Mouse (Mus musculus) heart, embryonic 15.5 days (tissue): ENCODE measurements around the gene Cyp27a1. TPM values are rescaled to one million over a fixed set of nuclear protein-coding genes. Genes with fewer than 3 reads are reported as not detected.

Experiments used
- ATAC-seq: fragments of 200-750 bp; cut with Nextera tagmentation; replicated peaks from 2 replicates; pipeline ENCODE4 v1.8.0; 2017; ENCODE audit warnings: low read depth, moderate TSS enrichment; ENCODE audit not compliant: insufficient number of reproducible peaks, insufficient read depth, low FRiP score
- H3K27ac ChIP-seq: fragments of 300-500 bp; sonication (generic); 2 replicates; pipeline ENCODE4 v1.5.1; 2015; ENCODE audit warnings: mild to moderate bottlenecking, inconsistent platforms
- H3K27me3 ChIP-seq: fragments of 300-500 bp; sonication (generic); 2 replicates; pipeline ENCODE4 v1.6.1; 2015; ENCODE audit warnings: inconsistent platforms
- H3K36me3 ChIP-seq: fragments of 300-500 bp; sonication (generic); 2 replicates; pipeline ENCODE4 v1.6.1; 2015; ENCODE audit warnings: mild to moderate bottlenecking, inconsistent platforms
- H3K4me1 ChIP-seq: fragments of 300-500 bp; sonication (generic); replicated peaks from 2 replicates; pipeline ENCODE4 v1.6.1; 2015; ENCODE audit warnings: inconsistent platforms
- H3K4me2 ChIP-seq: fragments of 300-500 bp; sonication (generic); 2 replicates; pipeline ENCODE4 v1.6.1; 2015; ENCODE audit warnings: inconsistent platforms, mild to moderate bottlenecking, moderate library complexity
- H3K4me3 ChIP-seq: fragments of 300-500 bp; sonication (generic); 2 replicates; pipeline ENCODE4 v1.5.1; 2015; ENCODE audit warnings: mild to moderate bottlenecking, inconsistent platforms
- H3K9ac ChIP-seq: fragments of 300-500 bp; sonication (generic); 2 replicates; pipeline ENCODE4 v1.6.1; 2015; ENCODE audit warnings: mild to moderate bottlenecking, inconsistent platforms
- H3K9me3 ChIP-seq: fragments of 300-500 bp; sonication (generic); replicated peaks from 2 replicates; pipeline ENCODE4 v1.6.1; 2016; ENCODE audit warnings: inconsistent platforms
- WGBS: fragments of 180-500 bp; shearing (Covaris S2); methylation state at CpG from one replicate; pipeline ENCODE4 v1.1.7; 2015; ENCODE audit warnings: mixed read lengths; 5-methylcytosine and 5-hydroxymethylcytosine counted together
- polyA plus RNA-seq: library from polyadenylated mRNA; unstranded; fragments of >200 nt; fragmentation: Nextera tagmentation; extraction: Ambion mirVana; gene quantifications from 2 replicates; pipeline ENCODE4 v1.2.1, GENCODE M21; 2015

Cyp27a1 gene
- polyA plus RNA-seq, 1 experiment from 2014 or later, result 12.1 TPM

DNA sequence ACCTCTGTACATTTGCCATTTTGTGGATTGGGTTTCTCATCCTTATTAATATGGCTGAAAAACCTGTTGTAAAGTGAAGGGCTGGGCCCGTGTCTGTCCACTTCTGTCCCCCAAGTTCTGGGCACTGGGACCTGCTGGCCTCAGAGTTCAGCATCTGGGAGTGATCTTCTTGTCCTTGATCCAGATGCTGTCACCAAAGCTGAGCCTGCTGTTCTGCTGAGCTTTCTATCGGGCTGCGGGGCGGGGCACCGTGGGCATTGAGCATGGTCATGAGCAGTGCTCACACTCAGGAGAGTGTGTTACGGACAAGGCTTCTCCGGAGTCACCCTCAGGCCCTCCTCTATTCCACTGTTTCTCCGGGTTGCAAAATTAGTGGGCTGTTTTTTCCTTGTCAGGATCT lies 4.7 kb downstream of the Cyp27a1 start:
- Histone ChIP-seq H3K4me2 (no peak overlapping the region), H3K9ac (no peak overlapping the region), H3K4me3 (no peak overlapping the region), H3K9me3 (no peaks in the 10 kb centered on the region), H3K27ac (no peak overlapping the region), H3K27me3 (no peaks in the 10 kb centered on the region), H3K36me3 (no peaks in the 10 kb centered on the region), H3K4me1 (0 out of 2 replicates have a peak, but pooled peaks cover 6% of the 10 kb centered on the region)
- no peak for ATAC-seq
- 87% methylated on average over 8 of the region's 8 CpGs for WGBS

- ATAC-seq, result no peak
- Histone ChIP-seq H3K4me1 (0 out of 2 replicates have a peak, but pooled peaks cover under 1% of the 10 kb centered on the region), H3K4me3 (no peak overlapping the region), H3K27ac (no peak overlapping the region), H3K9me3 (no peaks in the 10 kb centered on the region), H3K36me3 (no peaks in the 10 kb centered on the region), H3K9ac (no peak overlapping the region), H3K4me2 (no peak overlapping the region), H3K27me3 (no peaks in the 10 kb centered on the region)
- 82% methylated on average over 3 of the region's 3 CpGs for WGBS
Measured at GRCm38 (mm10) chr1:74719281-74719680, 5.9 kb downstream of the Cyp27a1 start.

DNA sequence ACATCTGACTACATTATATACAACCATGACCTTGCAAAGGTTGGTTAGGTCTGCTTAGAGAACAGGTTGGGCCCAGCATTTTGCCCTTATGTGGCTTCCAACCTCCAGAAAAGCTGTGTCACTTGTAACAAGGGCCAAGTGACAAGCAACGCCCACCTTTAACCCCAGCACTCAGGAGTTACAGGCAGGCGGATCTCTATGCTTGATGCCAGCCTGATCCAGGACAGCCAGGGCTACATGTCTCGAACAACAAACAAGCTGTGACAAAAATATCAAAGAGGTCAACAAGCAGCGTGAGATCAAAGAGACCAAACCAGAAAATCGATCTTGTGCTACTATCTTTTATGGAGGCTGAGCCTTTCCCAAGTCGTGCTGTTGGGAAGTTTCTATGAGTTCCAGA lies 8.3 kb downstream of the Cyp27a1 start:
- H3K9me3 ChIP-seq, result no peaks in the 10 kb centered on the region
- no peak overlapping the region for H3K4me2 ChIP-seq
- no peak for ATAC-seq
- H3K27me3 ChIP-seq, result no peaks in the 10 kb centered on the region
- no peaks in the 10 kb centered on the region for H3K4me1 ChIP-seq
- WGBS, result 63% methylated on average over 6 of the region's 6 CpGs
- H3K4me3 ChIP-seq, result no peak overlapping the region
- no peaks in the 10 kb centered on the region for H3K36me3 ChIP-seq
- no peak overlapping the region for H3K27ac ChIP-seq
- H3K9ac ChIP-seq, result no peak overlapping the region

GRCm38 (mm10) chr1:74723748-74724147 lies 10.4 kb downstream of the Cyp27a1 start:
- H3K9me3 ChIP-seq, result no peaks in the 10 kb centered on the region
- no peaks in the 10 kb centered on the region for H3K4me1 ChIP-seq
- no peak overlapping the region for H3K4me2 ChIP-seq
- H3K27ac ChIP-seq, result no peak overlapping the region
- H3K36me3 ChIP-seq, result no peaks in the 10 kb centered on the region
- WGBS, result 82% methylated on average over 2 of the region's 2 CpGs
- no peaks in the 10 kb centered on the region for H3K27me3 ChIP-seq
- no peak overlapping the region for H3K9ac ChIP-seq
- no peak overlapping the region for H3K4me3 ChIP-seq
- no peak for ATAC-seq

- H3K36me3 ChIP-seq, result no peaks in the 10 kb centered on the region
- ATAC-seq, result no peak
- H3K4me1 ChIP-seq, result no peaks in the 10 kb centered on the region
- 55% methylated on average over 5 of the region's 5 CpGs for WGBS
- no peaks in the 10 kb centered on the region for H3K9me3 ChIP-seq
- no peak overlapping the region for H3K4me2 ChIP-seq
- H3K27me3 ChIP-seq, result no peaks in the 10 kb centered on the region
- H3K27ac ChIP-seq, result no peak overlapping the region
- H3K9ac ChIP-seq, result no peak overlapping the region
- H3K4me3 ChIP-seq, result no peak overlapping the region
Measured at GRCm38 (mm10) chr1:74726114-74726513, 12.7 kb downstream of the Cyp27a1 start.

DNA sequence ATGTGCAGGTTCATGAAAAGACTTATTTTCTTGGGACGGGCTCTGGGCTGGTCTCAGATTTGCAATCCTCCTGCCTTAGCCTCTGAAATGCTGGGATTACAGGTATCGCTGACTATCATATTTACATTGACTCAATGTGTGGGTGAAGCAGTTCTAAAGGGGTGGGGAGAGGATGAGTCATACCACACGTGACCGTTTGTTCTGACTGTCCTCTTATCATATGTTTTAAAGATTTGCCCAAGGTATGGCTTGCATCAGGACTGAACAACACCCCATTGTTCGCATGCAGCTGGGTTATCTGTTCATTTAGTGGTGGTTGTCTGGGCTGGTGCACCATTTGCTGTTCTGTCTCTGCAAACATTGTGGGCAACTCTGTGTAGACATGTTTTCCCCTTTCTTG lies 13.3 kb downstream of the Cyp27a1 start:
- no peak for ATAC-seq

GRCm38 (mm10) chr1:74728446-74728845 lies 15.1 kb downstream of the Cyp27a1 start:
- WGBS, result 64% methylated on average over 8 of the region's 8 CpGs
- no peaks in the 10 kb centered on the region for H3K9me3 ChIP-seq
- no peak overlapping the region for H3K4me2 ChIP-seq
- no peaks in the 10 kb centered on the region for H3K4me1 ChIP-seq
- ATAC-seq, result no peak
- H3K4me3 ChIP-seq, result no peak overlapping the region
- no peak overlapping the region for H3K9ac ChIP-seq
- no peaks in the 10 kb centered on the region for H3K36me3 ChIP-seq
- H3K27ac ChIP-seq, result no peak overlapping the region
- H3K27me3 ChIP-seq, result no peaks in the 10 kb centered on the region

More for the DNA sequence above, 13.3 kb downstream of the Cyp27a1 start:
- 57% methylated on average over 5 of the region's 5 CpGs for WGBS
- H3K4me1 ChIP-seq, result no peaks in the 10 kb centered on the region
- no peak overlapping the region for H3K9ac ChIP-seq
- H3K36me3 ChIP-seq, result no peaks in the 10 kb centered on the region
- no peak overlapping the region for H3K4me3 ChIP-seq
- H3K9me3 ChIP-seq, result no peaks in the 10 kb centered on the region
- no peak overlapping the region for H3K27ac ChIP-seq
- no peak overlapping the region for H3K4me2 ChIP-seq
- H3K27me3 ChIP-seq, result no peaks in the 10 kb centered on the region

DNA sequence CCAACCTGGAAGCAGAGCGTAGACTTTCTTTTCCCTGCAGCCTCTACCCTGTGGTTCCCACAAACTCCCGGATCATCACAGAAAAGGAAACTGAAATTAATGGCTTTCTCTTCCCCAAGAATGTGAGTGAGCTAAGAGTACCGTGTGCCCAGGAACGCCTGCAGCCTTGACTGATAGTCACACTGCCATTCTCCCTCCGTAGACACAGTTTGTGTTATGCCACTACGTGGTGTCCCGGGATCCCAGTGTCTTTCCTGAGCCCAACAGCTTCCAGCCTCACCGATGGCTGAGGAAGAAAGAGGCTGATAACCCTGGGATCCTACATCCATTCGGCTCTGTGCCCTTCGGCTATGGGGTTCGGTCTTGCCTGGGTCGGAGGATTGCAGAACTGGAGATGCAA lies 23.6 kb downstream of the Cyp27a1 start:
- H3K36me3 ChIP-seq, result no peaks in the 10 kb centered on the region
- H3K27me3 ChIP-seq, result no peaks in the 10 kb centered on the region
- ATAC-seq, result no peak
- WGBS, result 82% methylated on average over 12 of the region's 12 CpGs
- no peak overlapping the region for H3K9ac ChIP-seq
- H3K4me3 ChIP-seq, result no peak overlapping the region
- H3K4me2 ChIP-seq, result no peak overlapping the region
- no peaks in the 10 kb centered on the region for H3K4me1 ChIP-seq
- H3K27ac ChIP-seq, result no peak overlapping the region
- no peaks in the 10 kb centered on the region for H3K9me3 ChIP-seq

- no peak overlapping the region for H3K4me3 ChIP-seq
- H3K27me3 ChIP-seq, result no peaks in the 10 kb centered on the region
- no peak overlapping the region for H3K4me2 ChIP-seq
- H3K27ac ChIP-seq, result no peak overlapping the region
- WGBS, result 83% methylated on average over 7 of the region's 7 CpGs
- H3K4me1 ChIP-seq, result no peaks in the 10 kb centered on the region
- ATAC-seq, result no peak
- H3K9ac ChIP-seq, result no peak overlapping the region
- H3K9me3 ChIP-seq, result no peaks in the 10 kb centered on the region
- H3K36me3 ChIP-seq, result no peaks in the 10 kb centered on the region
Measured at GRCm38 (mm10) chr1:74737500-74737899, 24.1 kb downstream of the Cyp27a1 start.

DNA sequence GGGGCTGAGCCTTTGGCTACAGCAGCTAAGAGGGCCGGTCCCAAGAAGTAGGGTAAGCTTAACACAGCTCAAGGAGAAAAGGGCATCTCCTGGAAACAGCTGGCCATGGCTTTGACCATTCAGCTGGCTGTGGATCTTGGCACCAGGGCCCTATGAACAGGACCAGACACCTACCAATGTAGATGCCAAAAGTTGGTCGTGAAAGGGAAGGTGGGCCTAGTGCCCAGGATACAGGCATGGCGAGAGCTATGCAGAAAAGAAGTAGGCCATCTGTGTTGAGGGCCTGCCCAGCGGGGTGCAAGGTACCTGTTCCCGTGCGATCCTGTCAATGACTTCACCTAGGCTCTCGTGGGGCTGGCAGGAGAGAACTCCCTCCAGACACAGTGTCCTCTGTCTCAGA lies 27.5 kb downstream of the Cyp27a1 start:
- H3K9ac ChIP-seq, result no peak overlapping the region
- no peak for ATAC-seq
- no peaks in the 10 kb centered on the region for H3K27me3 ChIP-seq
- no peak overlapping the region for H3K4me2 ChIP-seq
- WGBS, result 77% methylated on average over 7 of the region's 7 CpGs
- H3K27ac ChIP-seq, result no peak overlapping the region
- H3K36me3 ChIP-seq, result no peaks in the 10 kb centered on the region
- no peaks in the 10 kb centered on the region for H3K4me1 ChIP-seq
- no peak overlapping the region for H3K4me3 ChIP-seq
- no peaks in the 10 kb centered on the region for H3K9me3 ChIP-seq

DNA sequence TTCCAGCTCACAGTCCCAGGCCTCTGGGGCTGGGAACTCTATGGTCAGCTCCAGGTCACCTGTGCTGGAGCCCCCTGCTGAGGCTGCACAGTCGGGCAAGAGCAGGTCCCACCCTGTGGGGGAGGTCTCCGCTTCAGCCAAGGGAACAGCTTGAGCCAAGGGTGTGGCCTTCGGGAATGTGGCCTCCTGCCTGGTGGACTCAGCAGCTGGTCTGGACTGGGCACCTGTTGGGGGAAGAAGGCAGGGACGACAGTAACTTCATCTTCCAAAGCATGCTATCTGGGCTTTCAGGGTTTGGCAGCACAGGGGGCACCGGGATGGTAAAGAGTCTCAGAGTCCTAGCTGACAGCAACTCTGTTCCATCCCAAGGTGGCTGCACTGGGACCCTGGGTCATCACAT lies 34.0 kb downstream of the Cyp27a1 start:
- Histone ChIP-seq H3K27me3 (peaks cover 8% of the 10 kb centered on the region; the same call in 1 of the 2 replicates), H3K4me1 (peaks cover 30% of the 10 kb centered on the region), H3K36me3 (no peaks in the 10 kb centered on the region), H3K9ac (no peak overlapping the region), H3K9me3 (no peaks in the 10 kb centered on the region), H3K4me2 (no peak overlapping the region), H3K4me3 (no peak overlapping the region), H3K27ac (no peak overlapping the region)
- 69% methylated on average over 5 of the region's 5 CpGs for WGBS
- ATAC-seq, result no peak

GRCm38 (mm10) chr1:74748643-74749271 lies 35.4 kb downstream of the Cyp27a1 start, which contains the start of gene Prkag3:
Prkag3 (minus strand) TSS chr1:74749221.
- Histone ChIP-seq H3K4me3 (peak within 1 kb of the TSS; percentile 49), H3K9me3 (no peaks in the 10 kb centered on the region), H3K36me3 (no peaks in the 10 kb centered on the region), H3K27ac (peak within 1 kb of the TSS; percentile 81), H3K27me3 (peaks cover 8% of the 10 kb centered on the region; the same call in 1 of the 2 replicates), H3K9ac (peak within 1 kb of the TSS; percentile 69), H3K4me2 (peak within 1 kb of the TSS; percentile 71), H3K4me1 (peaks cover 30% of the 10 kb centered on the region)
- ATAC-seq, result peak; percentile 77
- WGBS, result 6% methylated on average over 30 of the region's 30 CpGs
